Mouse (Mus musculus) CD4-positive, CD25-positive, alpha-beta regulatory T cell, adult 2 months (primary cell): Measurements from ENCODE around the gene Tob1.

ENCODE experiments used
- DNase-seq: peaks from one replicate; pipeline ENCODE4 v3.0.0-alpha.2; 2012; ENCODE audit warnings: low read depth, low spot score

Gene Tob1

GRCm38 (mm10) chr11:94211124-94211603 lies at the start of gene Tob1:
Tob1 (plus strand) TSS chr11:94211454.
- peak; percentile 99 for DNase-seq

DNA sequence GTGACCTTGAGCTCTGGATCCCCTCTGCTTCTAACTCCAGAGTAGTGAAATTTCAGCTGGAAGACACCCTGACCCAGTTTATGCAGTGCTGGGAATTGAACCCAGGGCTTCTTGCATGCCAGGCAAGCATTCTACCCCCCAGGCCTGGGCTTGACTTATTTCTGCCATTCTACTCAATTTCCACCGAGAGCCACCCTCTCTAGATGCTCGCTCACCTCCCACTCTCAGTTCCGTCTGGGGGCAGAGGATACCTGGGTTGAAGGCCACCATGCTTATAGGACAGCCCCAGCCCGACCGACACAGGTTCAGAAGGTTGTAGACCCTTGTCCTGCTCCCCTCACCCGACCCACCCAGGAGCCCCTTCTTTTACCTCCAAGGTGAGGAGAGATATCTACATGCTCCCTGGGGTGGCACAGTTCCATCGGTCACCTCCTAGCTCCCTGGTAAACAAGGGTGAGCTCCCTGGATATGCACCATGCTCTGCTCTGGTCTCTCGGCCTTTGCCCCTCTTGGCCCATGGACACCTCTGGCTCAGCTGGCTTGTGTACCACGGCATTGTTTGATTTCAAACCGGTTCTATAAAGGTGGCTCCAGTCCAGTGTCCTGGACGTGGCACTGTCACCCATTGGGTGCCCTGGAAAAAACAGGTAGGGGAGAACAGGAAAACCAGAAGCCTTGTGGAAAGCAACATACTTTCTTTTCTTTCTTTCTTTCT lies 49.2 kb upstream of the Tob1 start:
- DNase-seq: no peak

- DNase-seq: no peak
These were observed 48.1 kb upstream of the Tob1 start for GRCm38 (mm10) chr11:94163005-94163767.

- DNase-seq: no peak
These were observed 45.5 kb upstream of the Tob1 start for GRCm38 (mm10) chr11:94165745-94166144.

- no peak for DNase-seq
These were observed 43.0 kb upstream of the Tob1 start for GRCm38 (mm10) chr11:94168238-94168637.

DNA sequence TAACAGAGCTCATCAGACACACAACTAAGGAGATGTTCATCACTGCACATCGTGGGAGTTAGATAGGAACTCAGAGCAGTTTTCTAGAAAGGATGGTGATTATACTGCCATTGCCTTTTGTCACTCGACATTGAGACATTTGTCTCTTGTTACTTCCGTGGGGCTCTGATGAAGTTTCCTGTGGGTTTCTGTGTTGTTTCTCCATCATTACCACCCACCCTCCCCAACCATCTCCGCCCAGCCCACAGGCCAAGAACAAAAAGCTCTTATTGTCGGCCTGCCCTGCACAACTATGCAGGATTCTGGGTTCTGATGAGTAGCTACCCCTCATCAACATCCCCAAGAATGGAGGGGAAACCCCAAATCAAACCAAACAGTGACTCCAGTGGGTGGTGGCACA lies 41.7 kb upstream of the Tob1 start:
- peak; percentile 32 for DNase-seq

DNA sequence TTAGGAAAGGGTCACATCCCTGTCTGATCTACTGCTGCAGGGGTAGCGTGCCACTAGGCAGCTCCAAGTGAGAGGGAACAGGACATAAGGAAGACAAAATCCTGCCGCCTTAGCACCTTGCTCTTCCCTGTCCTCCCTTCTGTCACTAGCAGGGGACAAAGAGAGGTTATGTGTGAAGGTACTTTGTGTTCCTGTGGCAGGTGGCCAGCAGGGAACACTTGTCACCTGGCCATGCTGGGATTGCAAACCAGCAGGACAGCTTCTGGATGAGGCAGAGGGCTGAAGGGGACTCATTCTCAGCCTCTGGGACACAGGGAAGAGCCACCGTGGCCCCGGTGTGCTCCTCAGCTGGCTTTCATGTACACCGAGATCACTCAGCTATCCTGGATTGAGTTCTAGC lies 39.6 kb upstream of the Tob1 start:
- DNase-seq: no peak

DNA sequence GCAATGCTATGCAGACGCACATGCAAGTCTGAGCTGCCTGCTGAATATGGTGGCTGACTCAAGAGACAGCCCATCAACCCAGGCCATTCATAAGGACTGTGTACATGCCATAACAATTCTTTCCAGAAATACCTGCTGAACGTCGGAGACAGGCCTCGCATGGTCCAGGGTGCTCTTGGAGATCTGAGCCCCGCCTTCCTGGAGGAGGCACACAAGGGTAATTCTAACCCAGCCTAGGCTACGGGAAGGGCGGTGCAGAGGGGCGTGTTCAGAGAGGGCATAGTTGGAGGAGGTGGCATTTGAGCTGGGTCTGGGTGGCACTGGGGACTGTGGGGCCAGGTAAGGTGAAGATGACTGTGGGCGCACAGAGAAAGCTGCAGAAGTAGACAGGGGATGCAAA lies 39.1 kb upstream of the Tob1 start:
- DNase-seq: no peak

DNA sequence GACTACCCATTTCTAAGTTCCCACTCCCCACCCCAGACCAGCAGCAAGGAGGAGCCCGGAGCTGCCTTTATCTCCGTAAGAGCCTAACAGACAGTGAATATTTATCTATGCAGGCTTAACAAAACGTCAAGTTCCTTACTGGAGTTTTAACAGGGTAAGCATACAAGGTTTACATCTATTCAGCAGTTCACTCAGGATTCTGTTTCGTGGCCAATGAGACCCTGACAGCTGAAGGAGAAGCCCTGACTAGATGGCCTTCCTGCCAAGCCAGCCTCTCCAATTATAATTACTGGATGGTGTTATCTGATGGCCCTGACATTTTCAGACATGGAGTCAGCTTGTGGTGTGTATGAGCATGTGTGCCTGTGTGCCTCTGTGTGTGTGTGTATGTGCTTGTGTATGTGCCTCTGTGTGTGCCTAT lies 37.5 kb upstream of the Tob1 start:
- DNase-seq: no peak

DNA sequence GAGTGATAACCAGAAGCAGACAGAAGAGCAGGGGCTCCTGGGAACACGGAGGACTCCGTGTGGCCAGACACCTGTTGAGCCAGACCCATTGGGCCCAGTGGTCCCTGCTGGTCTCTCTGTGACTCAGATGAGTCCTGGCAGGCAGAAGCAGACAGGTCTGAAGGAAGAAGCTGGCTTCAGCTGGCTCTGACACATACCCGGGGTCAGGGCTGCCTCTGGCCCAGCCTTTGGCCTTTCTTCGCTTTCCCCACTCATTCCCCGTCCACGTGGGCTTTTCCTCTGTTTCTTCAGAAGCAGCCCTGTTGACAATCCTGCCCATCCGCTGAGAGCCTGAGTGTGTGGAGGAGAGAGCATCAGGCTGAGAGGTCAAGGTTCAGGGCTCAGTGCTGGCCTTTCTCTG lies 36.0 kb upstream of the Tob1 start:
- DNase-seq: no peak

DNA sequence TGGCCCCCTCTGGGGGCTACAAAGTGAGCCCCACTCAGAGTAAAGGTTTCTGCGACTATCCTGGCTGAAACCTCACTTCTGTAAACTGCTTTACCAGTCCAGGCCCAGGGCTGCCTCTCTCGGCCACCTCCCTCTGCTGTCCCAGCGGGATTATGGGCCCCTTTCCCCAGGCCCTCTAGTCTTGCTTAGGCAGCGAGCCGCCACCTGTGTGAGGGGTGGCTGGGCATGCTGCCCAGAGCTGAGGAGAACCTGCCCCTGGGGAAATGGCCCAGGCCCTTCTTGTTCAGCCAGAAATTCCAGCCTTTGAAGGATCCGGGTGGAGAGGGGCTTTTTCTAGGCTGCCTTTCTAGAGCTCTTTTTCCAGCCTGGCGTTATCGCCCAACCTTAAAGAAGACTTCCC lies 35.6 kb upstream of the Tob1 start:
- no peak for DNase-seq

- no peak for DNase-seq
These were observed 33.2 kb upstream of the Tob1 start for GRCm38 (mm10) chr11:94177841-94178585.

GRCm38 (mm10) chr11:94179768-94180167 lies 31.5 kb upstream of the Tob1 start:
- DNase-seq: no peak

GRCm38 (mm10) chr11:94180194-94180593 lies 31.1 kb upstream of the Tob1 start:
- no peak for DNase-seq

DNA sequence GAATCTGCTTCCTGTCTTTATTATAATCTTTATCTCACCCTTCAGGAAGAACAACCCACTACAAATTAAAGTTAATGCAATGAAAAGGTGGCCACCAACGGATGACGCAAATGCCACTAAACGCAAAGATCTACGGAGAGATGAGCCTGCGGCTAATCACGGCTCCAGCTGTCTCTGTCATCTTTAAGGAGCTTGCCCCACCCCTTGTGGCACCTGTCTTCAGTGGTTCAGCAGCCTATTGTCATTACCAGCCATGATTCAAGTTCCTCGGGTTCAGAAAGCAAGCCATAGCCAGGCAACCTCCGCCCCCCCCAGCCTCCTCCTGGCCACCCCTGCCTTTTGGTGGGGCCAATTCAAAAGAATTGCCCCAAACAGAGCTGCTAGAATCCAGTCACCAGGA lies 29.6 kb upstream of the Tob1 start:
- DNase-seq: peak; percentile 16

- DNase-seq: no peak
These were observed 28.5 kb upstream of the Tob1 start for GRCm38 (mm10) chr11:94182711-94183110.

GRCm38 (mm10) chr11:94183120-94183519 lies 28.1 kb upstream of the Tob1 start:
- no peak for DNase-seq

DNA sequence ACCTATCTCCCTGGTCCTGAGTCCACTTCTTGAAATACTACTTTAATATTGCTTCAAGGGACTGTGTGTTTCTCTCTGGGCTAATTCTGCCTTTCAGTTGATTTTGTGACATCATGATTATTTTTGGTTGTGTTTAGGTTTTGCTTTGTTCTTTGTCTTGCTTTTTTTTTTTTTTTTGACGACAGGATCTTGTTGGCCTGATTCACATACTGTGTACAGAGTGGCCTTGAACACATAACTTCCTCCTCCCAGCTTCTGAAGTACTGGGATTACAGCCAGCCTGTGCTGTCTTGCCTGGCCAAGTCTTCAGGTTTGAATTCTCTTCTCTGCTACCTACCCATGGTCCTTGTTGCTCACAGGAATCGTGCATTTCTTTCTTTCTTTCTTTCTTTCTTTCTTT lies 27.6 kb upstream of the Tob1 start:
- DNase-seq: no peak

DNA sequence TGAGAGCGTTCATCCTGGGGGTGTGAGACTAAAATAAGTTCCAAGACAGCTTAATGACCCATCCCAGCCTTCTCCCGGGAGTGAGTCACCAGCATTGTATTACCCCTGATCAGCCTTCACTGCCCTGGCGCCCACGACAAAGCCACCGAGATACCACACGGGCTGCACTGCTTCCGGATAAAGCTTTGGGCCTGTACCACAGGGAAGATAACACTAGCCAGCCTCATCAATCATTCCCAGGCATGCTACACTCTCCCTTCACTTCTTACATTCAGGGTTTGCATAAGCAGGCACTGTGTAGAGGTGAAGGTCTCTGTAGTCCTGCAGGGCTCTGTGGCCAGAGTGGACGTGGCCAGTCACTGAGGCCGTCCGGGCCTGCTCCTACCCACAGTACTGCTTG lies 21.7 kb upstream of the Tob1 start:
- DNase-seq: no peak

DNA sequence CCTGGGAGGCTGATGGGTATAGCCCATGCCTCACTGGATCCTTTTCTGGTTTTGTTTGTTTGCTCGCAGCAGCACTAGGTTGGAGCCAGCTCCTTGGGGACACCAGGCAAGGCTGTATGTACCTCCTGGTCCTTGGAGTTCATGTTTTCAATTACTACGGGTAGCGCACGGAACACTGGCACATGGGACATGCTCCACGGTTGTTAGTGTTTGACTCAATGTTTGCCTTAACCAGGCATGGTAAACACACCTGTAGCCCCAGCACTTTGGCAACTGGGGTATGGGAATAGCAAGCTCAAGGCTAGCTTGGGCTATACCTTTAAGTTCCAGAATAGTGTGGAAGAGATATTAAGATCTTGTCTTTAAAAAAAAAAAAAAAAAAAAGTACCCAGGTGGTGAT lies 20.6 kb upstream of the Tob1 start:
- DNase-seq: no peak

DNA sequence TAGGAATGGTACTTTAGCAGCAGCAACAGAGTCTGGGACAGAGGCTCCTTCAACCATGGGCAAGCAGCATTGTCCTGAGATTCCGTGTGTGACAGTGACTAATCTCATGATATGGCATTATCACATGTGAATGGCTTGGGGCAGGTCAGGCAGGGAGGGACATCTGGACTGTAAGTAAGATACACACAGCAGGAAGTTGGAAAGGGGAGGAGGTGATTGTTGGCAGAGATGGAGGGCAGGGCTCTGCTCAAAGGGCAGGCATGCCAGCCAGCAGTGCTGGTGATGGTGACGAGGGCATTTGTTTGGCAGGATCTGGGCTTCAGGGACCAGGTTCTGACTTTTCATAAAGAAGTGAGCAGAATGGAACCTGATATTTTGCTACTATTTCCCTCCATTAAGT lies 18.1 kb upstream of the Tob1 start:
- DNase-seq: no peak

DNA sequence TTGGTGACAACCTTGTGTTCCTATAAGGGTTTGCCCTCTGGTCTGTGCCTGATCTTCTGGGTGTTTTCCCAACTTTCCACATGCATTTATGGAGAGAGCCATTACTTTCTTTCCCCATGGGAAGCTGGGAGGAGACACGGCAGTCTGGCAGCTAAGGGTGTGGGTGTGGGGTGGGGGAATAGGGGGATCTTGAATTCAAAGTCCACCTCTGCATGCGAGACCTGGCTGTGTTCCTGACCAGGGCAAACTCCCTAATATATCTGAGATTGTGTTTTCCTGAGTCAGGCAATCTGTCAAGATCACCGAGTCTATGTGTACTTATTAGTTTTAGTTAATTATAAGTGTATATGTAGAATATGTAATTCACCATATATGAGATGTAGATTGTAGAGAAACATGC lies 14.9 kb upstream of the Tob1 start:
- DNase-seq: no peak
